Mouse (Mus musculus) forebrain, embryonic 11.5 days (tissue): ENCODE results near the gene Pitpnm2. TPM values are rescaled to one million over a fixed set of nuclear protein-coding genes. Genes with fewer than 3 reads are reported as not detected.

Experiments used
- ATAC-seq: fragments of 200-750 bp; cut with Nextera tagmentation; replicated peaks from 2 replicates; pipeline ENCODE4 v1.8.0; 2017; ENCODE audit warnings: moderate TSS enrichment; ENCODE audit not compliant: low FRiP score
- DNase-seq: peaks from one replicate; pipeline ENCODE4 v3.0.0-alpha.2; 2017; ENCODE audit warnings: low spot score
- H3K27ac ChIP-seq: fragments of 300-500 bp; sonication (generic); 2 replicates; pipeline ENCODE4 v1.5.1; 2014; ENCODE audit warnings: low read depth, low read length
- H3K27me3 ChIP-seq: fragments of 300-500 bp; sonication (generic); 2 replicates; pipeline ENCODE4 v1.6.1; 2014; ENCODE audit warnings: mild to moderate bottlenecking, low read length, mixed read lengths; ENCODE audit not compliant: control insufficient read depth, insufficient read depth
- H3K36me3 ChIP-seq: fragments of 300-500 bp; sonication (generic); 2 replicates; pipeline ENCODE4 v1.6.1; 2014; ENCODE audit warnings: mild to moderate bottlenecking, low read length, moderate library complexity, mixed read lengths; ENCODE audit not compliant: control insufficient read depth, insufficient read depth
- H3K4me1 ChIP-seq: fragments of 300-500 bp; sonication (generic); replicated peaks from 2 replicates; pipeline ENCODE4 v1.6.1; 2014; ENCODE audit warnings: low read length, mixed read lengths; ENCODE audit not compliant: control insufficient read depth, insufficient read depth
- H3K4me2 ChIP-seq: fragments of 300-500 bp; sonication (generic); 2 replicates; pipeline ENCODE4 v1.6.1; 2014; ENCODE audit warnings: low read depth, mild to moderate bottlenecking, low read length, moderate library complexity, mixed read lengths; ENCODE audit not compliant: severe bottlenecking
- H3K4me3 ChIP-seq: fragments of 300-500 bp; sonication (generic); 2 replicates; pipeline ENCODE4 v1.5.1; 2014; ENCODE audit warnings: low read depth, low read length
- H3K9ac ChIP-seq: fragments of 300-500 bp; sonication (generic); 2 replicates; pipeline ENCODE4 v1.6.1; 2014; ENCODE audit warnings: low read length
- H3K9me3 ChIP-seq: fragments of 300-500 bp; sonication (generic); 2 replicates; pipeline ENCODE4 v1.6.1; 2016; ENCODE audit warnings: low read length, mixed read lengths; ENCODE audit not compliant: control insufficient read depth
- WGBS: fragments of 180-500 bp; shearing (Covaris S2); extraction: QIAGEN DNeasy Blood & Tissue Kit; methylation state at CpG from one replicate; pipeline ENCODE4 v1.1.7; 2014; 5-methylcytosine and 5-hydroxymethylcytosine counted together
- polyA plus RNA-seq: library from polyadenylated mRNA; unstranded; fragments of >200 nt; fragmentation: Nextera tagmentation; extraction: Ambion mirVana; gene quantifications from 2 replicates; pipeline ENCODE4 v1.2.1, GENCODE M21; 2014

Pitpnm2 gene
- polyA plus RNA-seq, 1 experiment from 2014 or later = 6.8 TPM

GRCm38 (mm10) chr5:124232360-124233143 lies 17.0 kb downstream of the Pitpnm2 start:
- no peak for DNase-seq
- no peak overlapping the region for H3K27ac ChIP-seq
- no peaks in the 10 kb centered on the region for H3K36me3 ChIP-seq
- 79% methylated on average over 18 of the region's 18 CpGs for WGBS
- H3K27me3 ChIP-seq = no peaks in the 10 kb centered on the region
- no peak overlapping the region for H3K9ac ChIP-seq
- H3K9me3 ChIP-seq = no peaks in the 10 kb centered on the region
- no peak overlapping the region for H3K4me2 ChIP-seq
- H3K4me3 ChIP-seq = no peak overlapping the region
- ATAC-seq = no peak
- H3K4me1 ChIP-seq = 0 out of 2 replicates have a peak, but pooled peaks cover 2% of the 10 kb centered on the region

GRCm38 (mm10) chr5:124230461-124230860 lies 19.1 kb downstream of the Pitpnm2 start:
- DNase-seq = no peak
- H3K27ac ChIP-seq = no peak overlapping the region
- H3K27me3 ChIP-seq = no peaks in the 10 kb centered on the region
- no peaks in the 10 kb centered on the region for H3K36me3 ChIP-seq
- no peak for ATAC-seq
- no peaks in the 10 kb centered on the region for H3K9me3 ChIP-seq
- WGBS = 87% methylated on average over 9 of the region's 9 CpGs
- H3K9ac ChIP-seq = no peak overlapping the region
- no peak overlapping the region for H3K4me2 ChIP-seq
- 0 out of 2 replicates have a peak, but pooled peaks cover 2% of the 10 kb centered on the region for H3K4me1 ChIP-seq
- no peak overlapping the region for H3K4me3 ChIP-seq

DNA sequence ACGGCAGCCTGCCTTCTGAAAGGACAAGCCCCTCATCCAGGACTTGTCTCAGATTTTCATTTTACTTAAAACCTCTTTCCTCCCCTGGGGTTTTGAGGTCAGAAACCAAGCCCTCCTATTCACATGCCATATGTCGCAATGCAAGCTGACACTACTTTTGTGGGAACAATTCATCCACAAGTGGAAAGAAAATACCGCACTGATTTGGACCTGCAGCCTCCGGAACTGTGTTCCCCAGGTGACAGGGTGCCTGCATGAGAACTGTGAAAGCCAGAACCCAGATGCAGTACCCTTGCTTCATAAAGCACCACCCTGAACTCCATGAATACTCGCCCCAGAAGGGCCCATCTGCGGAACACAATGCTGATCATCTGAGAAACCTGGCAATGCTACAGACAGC lies 22.4 kb downstream of the Pitpnm2 start:
- Histone ChIP-seq H3K4me1 (no peaks in the 10 kb centered on the region), H3K4me2 (no peak overlapping the region), H3K27me3 (no peaks in the 10 kb centered on the region), H3K9ac (no peak overlapping the region), H3K36me3 (no peaks in the 10 kb centered on the region), H3K9me3 (no peaks in the 10 kb centered on the region), H3K4me3 (no peak overlapping the region), H3K27ac (no peak overlapping the region)
- 71% methylated on average over 6 of the region's 6 CpGs for WGBS
- no peak for ATAC-seq
- DNase-seq = no peak

DNA sequence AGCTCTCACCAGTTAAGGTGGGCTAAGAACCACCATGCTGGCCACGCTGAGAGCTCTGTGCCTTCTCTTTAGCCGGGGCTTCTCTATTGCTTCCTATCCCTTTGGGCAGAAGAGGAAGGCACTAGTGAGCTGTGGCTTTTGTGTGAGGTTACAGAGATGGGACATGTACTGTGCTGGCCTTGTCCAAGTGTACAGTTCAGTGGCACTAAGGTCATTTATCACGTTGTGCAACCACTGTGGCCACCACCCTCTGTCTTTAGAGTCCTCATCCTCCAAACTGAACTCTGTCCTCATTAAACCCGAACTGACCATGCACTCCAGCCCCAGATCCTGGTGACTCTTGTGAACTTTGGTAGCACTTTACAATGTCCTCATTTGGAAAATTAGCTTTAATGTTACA lies 23.1 kb downstream of the Pitpnm2 start:
- Histone ChIP-seq H3K4me3 (no peak overlapping the region), H3K9ac (no peak overlapping the region), H3K27ac (no peak overlapping the region), H3K9me3 (no peaks in the 10 kb centered on the region), H3K27me3 (no peaks in the 10 kb centered on the region), H3K4me1 (no peaks in the 10 kb centered on the region), H3K36me3 (no peaks in the 10 kb centered on the region), H3K4me2 (no peak overlapping the region)
- ATAC-seq (no peak), DNase-seq (no peak)
- 91% methylated on average over 4 of the region's 4 CpGs for WGBS

DNA sequence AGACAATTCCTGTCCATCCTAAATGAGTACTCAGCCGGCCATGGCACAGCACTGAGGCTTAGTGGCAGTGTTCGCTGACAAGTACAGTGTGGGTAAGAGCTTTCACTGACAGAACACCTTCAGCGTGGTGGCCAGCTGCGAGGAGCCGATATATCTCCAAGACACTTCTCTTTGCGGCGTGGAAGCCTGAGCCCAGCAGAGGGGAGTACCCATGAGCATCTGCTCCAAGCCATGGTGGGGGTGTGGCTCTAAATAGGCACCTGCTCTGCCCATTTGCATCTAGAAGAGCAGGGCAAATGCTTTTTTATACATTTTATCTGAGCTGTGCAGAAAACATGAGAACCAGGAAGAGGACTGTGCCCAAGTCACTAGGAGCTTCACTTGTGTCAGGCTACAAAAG lies 23.7 kb downstream of the Pitpnm2 start:
- Histone ChIP-seq H3K27me3 (no peaks in the 10 kb centered on the region), H3K9ac (no peak overlapping the region), H3K4me3 (no peak overlapping the region), H3K4me1 (no peaks in the 10 kb centered on the region), H3K4me2 (no peak overlapping the region), H3K9me3 (no peaks in the 10 kb centered on the region), H3K36me3 (no peaks in the 10 kb centered on the region), H3K27ac (no peak overlapping the region)
- ATAC-seq (no peak), DNase-seq (no peak)
- WGBS = 91% methylated on average over 7 of the region's 7 CpGs

DNA sequence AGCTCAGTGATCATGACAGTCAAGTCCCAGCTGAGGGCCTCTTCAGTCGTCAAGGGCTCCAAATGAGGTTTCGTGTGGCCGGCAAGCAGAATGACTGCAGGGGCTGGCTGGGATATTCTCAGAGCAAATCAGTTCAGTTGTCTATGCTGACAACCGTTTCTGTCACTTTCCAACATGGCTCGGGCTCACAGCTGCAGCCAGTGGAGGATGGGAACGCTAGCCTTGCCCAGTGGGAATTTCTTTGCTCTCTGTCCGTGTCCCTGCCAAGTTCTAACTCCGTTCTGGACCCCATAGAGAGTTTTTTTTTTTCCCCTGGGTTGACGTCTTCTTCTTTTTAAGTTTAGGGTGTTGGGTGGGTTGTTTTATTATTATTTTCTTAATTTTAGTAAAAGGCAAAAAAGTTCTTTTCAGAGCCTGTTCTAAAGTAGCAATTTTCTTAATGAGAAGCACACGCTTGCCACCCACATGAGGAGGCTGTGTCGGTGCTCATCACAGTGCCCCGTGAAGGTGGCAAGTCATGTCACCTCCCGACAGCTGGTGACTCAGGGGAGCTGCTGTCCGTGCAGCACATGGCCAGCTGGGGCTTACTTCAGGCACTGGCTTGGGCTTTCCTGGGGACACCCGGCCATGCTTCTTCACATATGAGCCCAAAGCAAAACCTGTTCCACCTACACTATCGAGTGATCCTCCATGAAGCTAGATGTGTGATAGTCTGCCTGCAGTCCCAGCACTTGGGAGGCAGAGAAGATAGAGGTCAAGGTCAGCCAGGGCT lies 25.1 kb downstream of the Pitpnm2 start:
- Histone ChIP-seq H3K9me3 (no peaks in the 10 kb centered on the region), H3K4me2 (no peak overlapping the region), H3K27ac (no peak overlapping the region), H3K4me1 (no peaks in the 10 kb centered on the region), H3K4me3 (no peak overlapping the region), H3K36me3 (no peaks in the 10 kb centered on the region), H3K9ac (no peak overlapping the region), H3K27me3 (no peaks in the 10 kb centered on the region)
- ATAC-seq (no peak), DNase-seq (no peak)
- WGBS = 85% methylated on average over 16 of the region's 16 CpGs

GRCm38 (mm10) chr5:124223574-124223973 lies 26.0 kb downstream of the Pitpnm2 start:
- Histone ChIP-seq H3K9me3 (no peaks in the 10 kb centered on the region), H3K27me3 (no peaks in the 10 kb centered on the region), H3K36me3 (no peaks in the 10 kb centered on the region), H3K4me3 (no peak overlapping the region), H3K27ac (no peak overlapping the region), H3K4me2 (no peak overlapping the region), H3K9ac (no peak overlapping the region), H3K4me1 (no peaks in the 10 kb centered on the region)
- no peak for ATAC-seq
- WGBS = 93% methylated on average over 8 of the region's 8 CpGs
- DNase-seq = no peak

- H3K27ac ChIP-seq = no peak overlapping the region
- no peak overlapping the region for H3K4me3 ChIP-seq
- no peaks in the 10 kb centered on the region for H3K4me1 ChIP-seq
- no peaks in the 10 kb centered on the region for H3K27me3 ChIP-seq
- no peak for DNase-seq
- H3K36me3 ChIP-seq = no peaks in the 10 kb centered on the region
- H3K9me3 ChIP-seq = no peaks in the 10 kb centered on the region
- WGBS = 90% methylated on average over 11 of the region's 11 CpGs
- H3K4me2 ChIP-seq = no peak overlapping the region
- H3K9ac ChIP-seq = no peak overlapping the region
- no peak for ATAC-seq
Measured at GRCm38 (mm10) chr5:124222696-124223095, 26.9 kb downstream of the Pitpnm2 start.

DNA sequence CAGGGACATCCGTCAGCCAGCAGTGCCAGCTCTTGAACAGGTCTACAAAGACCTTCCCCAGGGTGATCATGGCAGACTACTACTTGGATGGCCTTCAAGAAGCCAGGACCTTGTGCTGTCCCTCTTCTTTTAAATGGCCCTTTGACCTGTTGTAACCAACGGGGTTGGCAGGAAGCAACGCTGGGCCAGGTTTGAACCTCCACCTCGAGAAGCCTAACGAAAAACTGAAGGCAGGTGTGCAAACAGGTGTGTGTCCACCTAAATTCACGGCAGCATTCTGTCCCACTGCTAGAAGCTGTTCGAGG lies 27.9 kb downstream of the Pitpnm2 start:
- DNase-seq (no peak), ATAC-seq (no peak)

More for the DNA sequence above, 27.9 kb downstream of the Pitpnm2 start:
- H3K4me3 ChIP-seq = no peak overlapping the region
- H3K9me3 ChIP-seq = no peaks in the 10 kb centered on the region
- no peaks in the 10 kb centered on the region for H3K36me3 ChIP-seq
- H3K27me3 ChIP-seq = no peaks in the 10 kb centered on the region
- H3K27ac ChIP-seq = no peak overlapping the region
- no peak overlapping the region for H3K9ac ChIP-seq
- no peaks in the 10 kb centered on the region for H3K4me1 ChIP-seq
- WGBS = 92% methylated on average over 7 of the region's 7 CpGs
- no peak overlapping the region for H3K4me2 ChIP-seq
